Mouse (Mus musculus): Measurements from ENCODE around the gene Stau1. TPM values are rescaled to one million over a fixed set of nuclear protein-coding genes. Genes with fewer than 3 reads are reported as not detected.
"Not testable (repeated sequence)": the region's sequence is repeated elsewhere in the genome, so short reads cannot be mapped to it uniquely, and the experiment has no call there.

The Stau1 gene
- polyA plus RNA-seq, 1 experiment from 2014 or later: 57.3 TPM

DNA sequence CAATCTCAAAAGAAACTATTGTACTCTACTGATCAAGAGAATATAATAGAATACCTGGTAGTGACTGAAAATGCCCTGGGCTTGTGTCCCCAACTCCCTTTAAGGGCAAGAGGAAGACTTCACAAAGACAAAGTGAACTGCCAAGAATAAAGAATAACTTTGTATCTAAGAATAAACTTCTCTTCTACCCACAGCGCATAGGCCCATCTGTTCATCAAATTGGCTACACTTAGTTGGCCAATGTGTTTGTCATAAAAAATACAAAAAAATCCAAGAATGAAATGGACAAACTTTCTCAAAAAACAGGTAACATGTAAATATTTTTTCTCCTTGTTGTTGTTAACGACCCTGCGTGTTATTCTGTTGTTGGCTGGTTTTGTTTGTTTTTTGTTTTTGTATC lies 14.4 kb upstream of the Stau1 start:
- H3K9ac ChIP-seq: no peak overlapping the region
- peaks cover 19% of the 10 kb centered on the region for H3K4me1 ChIP-seq
- H3K36me3 ChIP-seq: no peaks in the 10 kb centered on the region
- H3K9me3 ChIP-seq: no peaks in the 10 kb centered on the region
- H3K4me3 ChIP-seq: no peak overlapping the region
- no peak for ATAC-seq (ENCODE audit: extremely low read depth, insufficient number of reproducible peaks, low FRiP score, low TSS enrichment)
- H3K27ac ChIP-seq (replicated peaks): no peak overlapping the region
- no peaks in the 10 kb centered on the region for H3K27me3 ChIP-seq (replicated peaks)
- H3K4me2 ChIP-seq: no peak overlapping the region
- 81% methylated on average over 3 of the region's 3 CpGs for WGBS

DNA sequence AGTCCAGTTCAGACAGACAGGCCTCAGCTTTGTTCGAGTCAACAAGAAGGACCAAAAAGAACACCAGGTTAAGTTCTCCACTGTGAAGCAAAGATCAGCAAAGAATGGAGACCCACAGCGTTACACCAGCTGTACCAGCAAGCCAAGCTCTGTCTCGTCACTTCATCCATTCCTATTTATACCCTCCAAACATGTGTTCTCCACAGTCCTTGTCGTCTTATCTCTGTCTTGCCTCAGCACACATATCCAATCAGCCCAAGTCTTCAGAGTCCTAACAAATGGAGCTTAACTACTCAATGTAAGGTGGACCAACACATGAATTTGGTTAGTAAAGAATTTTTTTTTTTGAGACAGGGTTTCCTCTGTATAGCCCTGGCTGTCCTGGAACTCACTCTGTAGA lies 13.4 kb upstream of the Stau1 start:
- Histone ChIP-seq H3K4me2 (no peak overlapping the region), H3K36me3 (no peaks in the 10 kb centered on the region), H3K4me1 (peaks cover 16% of the 10 kb centered on the region), H3K27me3 (replicated peaks) (no peaks in the 10 kb centered on the region), H3K4me3 (no peak overlapping the region), H3K27ac (replicated peaks) (no peak overlapping the region), H3K9ac (no peak overlapping the region), H3K9me3 (no peaks in the 10 kb centered on the region)
- no peak for ATAC-seq (ENCODE audit: extremely low read depth, insufficient number of reproducible peaks, low FRiP score, low TSS enrichment)
- WGBS: 40% methylated on average over 4 of the region's 4 CpGs

DNA sequence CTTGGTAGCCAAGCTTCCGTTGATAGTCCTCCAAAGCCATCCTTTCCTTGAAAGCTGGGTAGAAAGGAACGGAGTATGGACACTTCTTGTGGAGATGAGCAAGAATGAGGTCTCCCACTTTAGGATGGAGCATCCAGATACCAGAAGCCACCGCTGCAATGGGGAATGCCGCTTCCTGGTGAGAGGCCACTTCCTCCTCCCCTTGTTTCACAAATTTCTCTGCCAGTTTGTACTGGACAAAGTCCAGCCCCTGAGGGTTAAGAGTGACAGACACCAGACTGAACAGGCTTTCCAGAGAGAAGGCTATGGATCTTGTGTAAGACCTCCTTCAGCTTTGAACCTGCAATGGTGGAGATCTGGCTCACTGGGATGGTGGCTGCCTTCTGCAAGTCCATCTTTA lies 11.5 kb upstream of the Stau1 start:
- H3K4me1 ChIP-seq: peaks cover 16% of the 10 kb centered on the region
- H3K4me2 ChIP-seq; H3K9ac ChIP-seq; H3K27me3 ChIP-seq (replicated peaks); H3K9me3 ChIP-seq; H3K36me3 ChIP-seq; H3K4me3 ChIP-seq; H3K27ac ChIP-seq (replicated peaks); ATAC-seq (ENCODE audit: extremely low read depth, insufficient number of reproducible peaks, low FRiP score, low TSS enrichment): not testable (repeated sequence)
- WGBS: 67% methylated on average over 4 of the region's 4 CpGs

DNA sequence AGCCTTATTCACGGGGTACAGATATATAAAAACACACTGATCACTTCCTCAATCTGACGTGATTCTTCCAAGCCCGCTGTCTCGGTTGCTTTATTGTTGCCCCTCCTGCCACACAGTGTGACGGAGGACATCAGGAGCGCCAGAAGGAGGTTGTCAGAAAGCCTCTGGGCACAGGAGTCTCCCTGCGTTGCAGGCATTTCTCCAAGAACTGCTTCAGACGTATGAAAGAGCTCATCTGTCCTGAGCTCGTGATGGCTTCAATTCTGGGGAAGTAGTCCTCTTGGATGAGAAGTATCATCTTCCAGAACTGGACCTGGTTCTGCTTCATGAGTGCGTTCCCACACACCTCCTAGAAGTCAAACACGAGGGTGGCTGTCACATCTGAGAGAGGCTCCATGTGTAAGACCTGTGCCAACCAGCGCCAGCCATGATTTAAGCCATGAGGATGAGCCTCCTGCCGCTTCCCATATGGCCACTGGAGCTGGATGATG lies 10.9 kb upstream of the Stau1 start:
- no peak for ATAC-seq (ENCODE audit: extremely low read depth, insufficient number of reproducible peaks, low FRiP score, low TSS enrichment)
- 73% methylated on average over 13 of the region's 13 CpGs for WGBS
- Histone ChIP-seq H3K4me1 (peaks cover 16% of the 10 kb centered on the region), H3K27ac (replicated peaks) (no peak overlapping the region), H3K9ac (no peak overlapping the region), H3K4me2 (no peak overlapping the region), H3K4me3 (no peak overlapping the region), H3K27me3 (replicated peaks) (no peaks in the 10 kb centered on the region), H3K9me3 (no peaks in the 10 kb centered on the region), H3K36me3 (no peaks in the 10 kb centered on the region)

DNA sequence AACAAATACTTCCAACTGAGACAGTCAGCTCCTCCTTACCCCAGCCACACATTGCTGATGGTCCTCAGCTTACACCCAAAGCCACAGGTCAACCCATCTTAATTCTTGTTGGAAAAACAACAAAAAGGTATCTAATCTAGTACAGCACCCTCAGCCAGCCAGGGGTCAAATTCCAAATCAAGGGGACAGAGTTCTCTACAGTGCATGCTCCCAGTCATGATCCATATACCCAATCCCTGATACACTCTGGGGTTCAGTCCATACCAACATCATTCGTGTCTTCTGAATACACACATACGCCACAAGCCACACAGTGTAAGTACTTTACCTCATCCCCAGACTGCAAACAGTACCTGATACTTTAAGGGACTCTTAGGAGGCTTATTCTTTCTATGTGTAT lies 10.3 kb upstream of the Stau1 start:
- no peaks in the 10 kb centered on the region for H3K36me3 ChIP-seq
- ATAC-seq (ENCODE audit: extremely low read depth, insufficient number of reproducible peaks, low FRiP score, low TSS enrichment): no peak
- H3K27me3 ChIP-seq (replicated peaks): no peaks in the 10 kb centered on the region
- H3K9me3 ChIP-seq: no peaks in the 10 kb centered on the region
- no peak overlapping the region for H3K4me2 ChIP-seq
- WGBS: 82% methylated on average over 2 of the region's 2 CpGs
- no peak overlapping the region for H3K9ac ChIP-seq
- no peak overlapping the region for H3K4me3 ChIP-seq
- H3K27ac ChIP-seq (replicated peaks): no peak overlapping the region
- H3K4me1 ChIP-seq: peaks cover 16% of the 10 kb centered on the region

DNA sequence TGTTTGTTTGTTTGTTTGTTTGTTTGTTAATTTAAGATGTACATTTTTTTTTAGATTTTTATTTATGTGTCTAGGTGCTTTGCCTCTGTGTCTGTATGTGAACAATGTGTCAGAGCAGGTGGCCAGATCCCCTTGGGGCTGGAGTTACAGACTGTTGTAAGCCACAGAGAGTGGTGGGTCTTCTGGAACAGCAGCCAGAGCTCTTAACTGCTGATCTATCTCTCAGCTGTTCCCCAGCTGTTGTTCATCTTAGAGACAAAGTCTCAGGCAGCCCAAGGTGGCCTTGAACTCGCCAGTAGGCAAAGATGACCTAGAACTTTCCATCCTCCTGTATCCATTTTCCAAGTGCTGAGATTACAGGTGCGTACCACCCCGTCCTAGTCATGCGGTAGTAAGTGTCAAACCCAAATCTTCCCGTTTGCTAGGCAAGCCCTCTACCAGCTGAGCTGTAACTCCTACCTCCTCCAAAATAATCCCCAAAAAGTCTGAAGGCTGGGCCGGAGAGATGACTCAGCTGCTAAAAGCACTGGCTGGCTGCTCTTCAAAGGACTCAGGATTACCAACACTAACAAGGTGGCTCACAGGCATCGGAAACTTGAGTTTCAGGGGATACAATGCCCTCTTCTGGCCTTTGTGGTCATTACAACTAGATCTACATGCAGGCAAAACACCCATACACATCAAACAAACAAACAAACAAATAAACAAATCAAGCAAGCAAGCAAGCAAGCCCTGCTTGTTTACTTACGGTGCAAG lies 8.2 kb upstream of the Stau1 start:
- H3K4me2 ChIP-seq: no peak overlapping the region
- H3K27me3 ChIP-seq (replicated peaks): no peaks in the 10 kb centered on the region; the same call in 1 of the 2 replicates
- 38% methylated on average over 8 of the region's 8 CpGs for WGBS
- no peaks in the 10 kb centered on the region for H3K9me3 ChIP-seq
- H3K4me3 ChIP-seq: no peak overlapping the region
- ATAC-seq (ENCODE audit: extremely low read depth, insufficient number of reproducible peaks, low FRiP score, low TSS enrichment): no peak
- H3K36me3 ChIP-seq: no peaks in the 10 kb centered on the region
- H3K4me1 ChIP-seq: peaks cover 9% of the 10 kb centered on the region
- no peak overlapping the region for H3K9ac ChIP-seq
- no peak overlapping the region for H3K27ac ChIP-seq (replicated peaks)

DNA sequence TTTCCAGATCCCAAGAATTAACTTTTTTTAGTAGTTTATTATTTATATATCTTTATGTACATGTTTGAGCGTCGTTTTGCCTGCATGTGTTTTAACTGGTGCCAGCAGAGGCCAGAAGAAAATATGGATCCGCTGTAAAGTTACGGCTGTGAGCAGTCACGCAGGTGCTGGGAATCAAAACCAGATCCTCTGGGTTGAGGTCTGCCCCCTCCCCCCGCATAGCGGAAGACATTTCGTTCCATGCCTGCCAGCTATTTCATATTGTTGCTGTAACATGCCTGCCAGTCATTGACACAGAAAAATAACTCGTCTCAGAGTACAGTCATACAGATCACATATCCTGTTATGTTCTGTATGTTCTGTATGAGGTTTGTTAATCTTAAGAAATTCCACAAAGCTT lies 5.4 kb upstream of the Stau1 start:
- 71% methylated on average over 9 of the region's 9 CpGs for WGBS
- Histone ChIP-seq H3K36me3 (no peaks in the 10 kb centered on the region), H3K4me1 (peaks cover 3% of the 10 kb centered on the region), H3K4me2 (no peak overlapping the region), H3K4me3 (no peak overlapping the region), H3K27ac (replicated peaks) (no peak overlapping the region), H3K9me3 (no peaks in the 10 kb centered on the region), H3K27me3 (replicated peaks) (no peaks in the 10 kb centered on the region; the same call in 1 of the 2 replicates), H3K9ac (no peak overlapping the region)
- ATAC-seq (ENCODE audit: extremely low read depth, insufficient number of reproducible peaks, low FRiP score, low TSS enrichment): no peak

DNA sequence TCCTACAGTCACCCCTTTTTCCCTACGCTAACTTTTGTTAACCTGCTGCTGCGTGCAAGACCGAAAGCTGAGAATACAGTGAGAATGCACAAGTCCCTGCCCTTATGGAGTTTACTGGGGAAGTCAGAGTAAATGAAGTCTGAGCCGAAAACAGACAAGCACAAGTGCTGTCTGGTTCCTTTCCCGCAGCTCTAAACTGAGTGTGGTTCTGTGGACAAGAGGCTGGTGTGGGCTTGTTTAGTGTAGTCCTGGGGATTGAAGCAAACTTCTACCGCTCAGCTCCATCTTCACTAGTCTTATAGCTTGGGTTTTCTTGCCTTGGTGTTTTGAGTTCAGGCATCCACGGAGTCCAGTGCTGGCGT lies 415 bp upstream of the Stau1 start:
- Histone ChIP-seq H3K9ac (peak overlapping the region; percentile 81), H3K9me3 (no peaks in the 10 kb centered on the region), H3K4me3 (peak overlapping the region; percentile 98), H3K4me1 (peaks cover 43% of the 10 kb centered on the region), H3K27me3 (replicated peaks) (no peaks in the 10 kb centered on the region; the same call in 1 of the 2 replicates), H3K4me2 (peak overlapping the region; percentile 69), H3K36me3 (no peaks in the 10 kb centered on the region), H3K27ac (replicated peaks) (peak overlapping the region; percentile 81)
- no peak for ATAC-seq (ENCODE audit: extremely low read depth, insufficient number of reproducible peaks, low FRiP score, low TSS enrichment)
- WGBS: 39% methylated on average over 8 of the region's 8 CpGs

DNA sequence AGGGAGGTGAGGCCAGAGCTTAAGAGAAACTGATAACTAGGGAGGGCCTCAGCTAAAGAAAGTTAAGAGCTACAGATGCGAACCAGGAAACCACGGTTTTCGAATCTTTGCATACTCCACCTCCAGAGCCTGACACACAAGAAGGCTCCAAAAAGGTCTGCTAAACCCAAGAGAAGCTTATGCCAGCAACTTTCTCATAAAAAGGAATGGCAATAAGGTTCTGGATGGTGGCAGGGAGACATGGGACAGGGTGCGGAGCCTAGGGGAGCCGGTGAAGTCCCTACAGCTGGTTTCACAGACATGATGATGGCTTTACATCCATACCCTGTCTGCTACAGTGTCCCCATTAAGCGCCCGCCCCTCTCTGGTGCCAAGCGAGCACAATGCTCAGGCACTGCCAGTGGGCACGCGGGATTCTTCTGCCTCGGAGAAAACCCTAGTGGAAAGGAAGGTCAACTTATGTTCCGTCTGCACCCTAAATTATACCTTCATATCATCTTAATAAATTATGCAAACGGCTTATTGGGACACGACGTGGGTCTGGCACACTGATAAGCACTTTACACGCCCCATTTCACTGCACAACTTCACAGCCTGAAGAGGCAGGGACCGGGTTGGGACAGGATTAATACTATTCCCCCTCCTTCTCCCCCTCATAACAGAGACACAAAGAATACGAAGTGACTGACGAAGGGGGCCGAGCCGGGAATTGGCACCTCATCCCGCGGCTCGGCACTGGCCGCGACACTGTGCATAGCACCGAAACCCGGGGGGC lies 891 bp downstream of the Stau1 start:
- peak overlapping the region; percentile 79 for H3K4me2 ChIP-seq
- H3K4me1 ChIP-seq: peaks cover 56% of the 10 kb centered on the region
- peak overlapping the region; percentile 99 for H3K27ac ChIP-seq (replicated peaks)
- peak overlapping the region; percentile 99 for H3K9ac ChIP-seq
- peak overlapping the region; percentile 98 for H3K4me3 ChIP-seq
- ATAC-seq (ENCODE audit: extremely low read depth, insufficient number of reproducible peaks, low FRiP score, low TSS enrichment): no peak
- WGBS: 2% methylated on average over 28 of the region's 28 CpGs
- H3K9me3 ChIP-seq: no peaks in the 10 kb centered on the region
- H3K27me3 ChIP-seq (replicated peaks): no peaks in the 10 kb centered on the region
- no peaks in the 10 kb centered on the region for H3K36me3 ChIP-seq

DNA sequence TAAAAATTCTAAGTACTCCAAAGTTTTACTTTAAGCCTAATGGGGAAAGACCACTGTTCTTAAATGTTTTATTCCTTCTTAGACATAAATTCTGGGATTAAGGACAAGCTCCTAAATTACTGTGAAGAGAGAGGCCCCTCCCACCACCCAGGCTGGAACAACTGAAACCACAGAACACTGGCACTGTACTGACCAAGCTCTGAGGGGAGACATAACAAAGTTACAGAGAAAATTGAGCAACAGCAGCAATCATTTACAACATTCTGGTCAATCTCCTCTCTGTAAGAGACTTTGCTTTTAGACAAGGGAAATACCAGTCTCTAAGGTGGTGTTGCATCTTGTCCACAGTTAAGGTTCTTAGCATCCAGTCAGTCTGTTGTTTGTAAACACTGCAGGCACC lies 4.2 kb downstream of the Stau1 start:
- no peak for ATAC-seq (ENCODE audit: extremely low read depth, insufficient number of reproducible peaks, low FRiP score, low TSS enrichment)
- no peaks in the 10 kb centered on the region for H3K36me3 ChIP-seq
- H3K4me1 ChIP-seq: peaks cover 67% of the 10 kb centered on the region
- H3K9ac ChIP-seq: peak overlapping the region; percentile 59
- no peaks in the 10 kb centered on the region for H3K9me3 ChIP-seq
- H3K27me3 ChIP-seq (replicated peaks): no peaks in the 10 kb centered on the region
- no peak overlapping the region for H3K27ac ChIP-seq (replicated peaks)
- H3K4me3 ChIP-seq: no peak overlapping the region
- H3K4me2 ChIP-seq: no peak overlapping the region

DNA sequence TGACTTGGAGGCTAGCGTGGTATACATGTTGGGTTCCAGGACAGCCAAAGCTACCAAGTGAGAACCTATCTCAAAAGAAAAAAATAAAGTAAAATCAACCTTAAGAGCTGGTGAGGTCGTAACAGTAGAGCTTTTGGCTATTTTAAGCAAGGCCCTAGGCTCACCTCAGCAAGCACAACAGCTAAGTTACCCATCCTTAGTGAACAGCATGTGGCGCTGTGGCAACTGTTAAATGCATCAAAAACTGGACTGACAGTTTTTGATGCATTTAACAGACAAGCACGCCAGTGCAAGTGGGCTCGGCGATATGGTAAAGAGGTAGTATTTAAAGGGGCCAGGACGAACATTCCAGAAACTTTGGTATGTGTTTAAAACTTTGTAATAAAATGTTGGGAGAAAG lies 5.2 kb downstream of the Stau1 start:
- no peak overlapping the region for H3K27ac ChIP-seq (replicated peaks)
- WGBS: 64% methylated on average over 7 of the region's 7 CpGs

More for the DNA sequence above, 5.2 kb downstream of the Stau1 start:
- no peak overlapping the region for H3K9ac ChIP-seq
- H3K4me3 ChIP-seq: no peak overlapping the region
- no peak for ATAC-seq (ENCODE audit: extremely low read depth, insufficient number of reproducible peaks, low FRiP score, low TSS enrichment)
- H3K9me3 ChIP-seq: no peaks in the 10 kb centered on the region
- H3K27me3 ChIP-seq (replicated peaks): no peaks in the 10 kb centered on the region
- H3K4me1 ChIP-seq: peaks cover 63% of the 10 kb centered on the region
- no peaks in the 10 kb centered on the region for H3K36me3 ChIP-seq
- no peak overlapping the region for H3K4me2 ChIP-seq

All from heart, embryonic 13.5 days (tissue).